13 mouse cellular contexts compared by ENCODE assay signal in the genomic region with DNA sequence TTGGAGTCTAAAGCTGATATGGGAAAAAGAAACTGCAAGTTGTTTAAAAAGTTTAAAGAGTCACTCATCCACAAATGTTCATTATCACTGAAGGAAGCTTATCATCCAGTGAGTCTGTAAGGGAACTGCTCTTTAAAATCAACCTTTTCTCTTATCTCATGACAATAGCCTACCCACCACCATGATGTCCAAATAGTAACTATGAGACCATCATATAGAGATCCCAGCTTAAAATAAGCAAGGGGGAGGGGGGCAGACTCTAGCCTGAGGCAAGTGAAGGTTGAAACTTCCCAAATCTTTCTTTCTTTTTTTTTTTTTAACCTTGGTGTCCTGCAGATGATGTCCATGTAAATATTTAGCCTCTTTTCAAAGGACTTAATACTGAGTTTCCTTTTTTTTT.
DNase-seq lines count a peak whose midpoint lies in the region; ATAC-seq and TF ChIP-seq lines count a peak whose summit lies in the region.
"Had no signal": no experiment of that assay in that cellular context is flagged by ENCODE, and none has a peak within 500 bp of the region (broad histone marks: within the 10 kb centered on the region; RNA-seq: fewer than 3 reads in every experiment).

No protein-coding gene starts in this region.

- peaks cover 59% of the 10 kb centered on the region for H3K79me2 ChIP-seq in myocyte (ENCODE audit: control insufficient read depth, insufficient read depth)

- H3K4me1 ChIP-seq in heart, embryonic 10.5 days, result peaks cover 35% of the 10 kb centered on the region
- peaks cover 3% of the 10 kb centered on the region; the same call in 1 of the 2 replicates for H3K4me1 ChIP-seq in kidney, postnatal 0 days (replicated peaks; ENCODE audit: insufficient read depth, low read length)
- H3K4me1 ChIP-seq in embryonic facial prominence, embryonic 13.5 days, result peaks cover 22% of the 10 kb centered on the region
- H3K4me1 ChIP-seq: midbrain, embryonic 15.5 days had no signal

- H3K9me3 ChIP-seq in heart, embryonic 10.5 days, result no peaks in the 10 kb centered on the region
- no peaks in the 10 kb centered on the region for H3K9me3 ChIP-seq in kidney, postnatal 0 days (replicated peaks; ENCODE audit: low read length)
- no peaks in the 10 kb centered on the region for H3K9me3 ChIP-seq in embryonic facial prominence, embryonic 13.5 days
- H3K9me3 ChIP-seq: midbrain, embryonic 15.5 days had no signal

- DNase-seq in heart, embryonic 10.5 days (ENCODE audit: low spot score), result no peak
- no peak for DNase-seq in heart, adult 18-20 months
- DNase-seq in kidney, postnatal 0 days (ENCODE audit: low spot score), result no peak
- no peak for DNase-seq in kidney, adult 18-20 months
- no peak for DNase-seq in adrenal gland, adult 2 months
- DNase-seq in adrenal gland, adult 8-10 months, result no peak
- DNase-seq: adrenal gland, postnatal 14 days; B cell, adult 2 months; cerebellum, adult 11-12 months; thymus, postnatal 36 days had no signal

- H3K27me3 ChIP-seq in heart, embryonic 10.5 days (ENCODE audit: insufficient read depth, poor library complexity, severe bottlenecking), result no peaks in the 10 kb centered on the region
- no peaks in the 10 kb centered on the region for H3K27me3 ChIP-seq in kidney, postnatal 0 days (ENCODE audit: insufficient read depth, low read length)
- no peaks in the 10 kb centered on the region for H3K27me3 ChIP-seq in embryonic facial prominence, embryonic 13.5 days
- no peaks in the 10 kb centered on the region for H3K27me3 ChIP-seq in myocyte (ENCODE audit: control insufficient read depth, insufficient read depth, insufficient read length)
- H3K27me3 ChIP-seq: midbrain, embryonic 15.5 days had no signal

- peak overlapping the region; percentile 83; the same call in 1 of the 2 replicates for H3K27ac ChIP-seq in heart, embryonic 10.5 days
- peak overlapping the region; percentile 71 for H3K27ac ChIP-seq in kidney, postnatal 0 days
- peak overlapping the region; percentile 100 for H3K27ac ChIP-seq in embryonic facial prominence, embryonic 13.5 days
- H3K27ac ChIP-seq: midbrain, embryonic 15.5 days had no signal

- no peak for ATAC-seq in kidney, postnatal 0 days (replicated peaks; ENCODE audit: low FRiP score, low read depth)
- no peak for ATAC-seq in embryonic facial prominence, embryonic 13.5 days (ENCODE audit: insufficient number of reproducible peaks, insufficient read depth, low FRiP score, low TSS enrichment, low read depth)
- ATAC-seq: midbrain, embryonic 15.5 days had no signal

- no peak for TF ChIP-seq POLR2A in myocyte (IDR thresholded peaks at IDR 0.05; ENCODE audit: insufficient read length, low read depth)

- H3K9ac ChIP-seq in kidney, postnatal 0 days (ENCODE audit: low read depth, low read length), result 0 out of 2 replicates have a peak overlapping the region, but pooled peaks have one; percentile 9
- H3K9ac ChIP-seq in embryonic facial prominence, embryonic 13.5 days, result peak overlapping the region; percentile 86
- H3K9ac ChIP-seq: midbrain, embryonic 15.5 days had no signal

- H3K4me2 ChIP-seq in kidney, postnatal 0 days (ENCODE audit: low read length), result peak overlapping the region; percentile 44
- peak overlapping the region; percentile 59 for H3K4me2 ChIP-seq in embryonic facial prominence, embryonic 13.5 days
- peak overlapping the region; percentile 94 for H3K4me2 ChIP-seq in myocyte (ENCODE audit: low read depth)
- H3K4me2 ChIP-seq: midbrain, embryonic 15.5 days had no signal

- no peak overlapping the region for H3ac ChIP-seq in myocyte (ENCODE audit: control insufficient read depth, insufficient read length)

- no peak for TF ChIP-seq CTCF in kidney, postnatal 0 days (IDR thresholded peaks at IDR 0.05; ENCODE audit: low read depth)

- peak overlapping the region; percentile 56 for H3K4me3 ChIP-seq in heart, embryonic 10.5 days
- H3K4me3 ChIP-seq in kidney, postnatal 0 days (replicated peaks; ENCODE audit: low read depth, low read length), result peak overlapping the region; percentile 41; the same call in 1 of the 2 replicates
- H3K4me3 ChIP-seq in embryonic facial prominence, embryonic 13.5 days, result peak overlapping the region; percentile 76
- H3K4me3 ChIP-seq in myocyte, result peak overlapping the region; percentile 75
- H3K4me3 ChIP-seq: midbrain, embryonic 15.5 days had no signal

- no peaks in the 10 kb centered on the region for H3K36me3 ChIP-seq in heart, embryonic 10.5 days
- H3K36me3 ChIP-seq in kidney, postnatal 0 days (ENCODE audit: insufficient read depth, low read length), result peaks cover 3% of the 10 kb centered on the region; the same call in 1 of the 2 replicates
- peaks cover 6% of the 10 kb centered on the region; the same call in 1 of the 2 replicates for H3K36me3 ChIP-seq in embryonic facial prominence, embryonic 13.5 days
- H3K36me3 ChIP-seq in myocyte (ENCODE audit: control insufficient read depth, insufficient read depth), result peaks cover 15% of the 10 kb centered on the region
- H3K36me3 ChIP-seq: midbrain, embryonic 15.5 days had no signal

TF ChIP-seq in myocyte, 11 proteins besides CTCF, POLR2A, EP300 and RAD21:
- TF ChIP-seq USF1 (IDR thresholded peaks at IDR 0.05; ENCODE audit: low read depth) (no peak), E2F4 (IDR thresholded peaks at IDR 0.05; ENCODE audit: insufficient read depth) (no peak), TCF12 (IDR thresholded peaks at IDR 0.05; ENCODE audit: insufficient read depth, poor library complexity, severe bottlenecking) (no peak), MYOD1 (IDR thresholded peaks at IDR 0.05; ENCODE audit: control insufficient read depth in 1 of 3, insufficient read length in 2 of 3, low read depth in 2 of 3) (no peak), MYOG (IDR thresholded peaks at IDR 0.05; ENCODE audit: control insufficient read depth in 1 of 3, insufficient read depth in 1 of 3, insufficient read length in 2 of 3, low read depth in 2 of 3) (no peak), POLR2AphosphoS2 (IDR thresholded peaks at IDR 0.05; ENCODE audit: insufficient read length, low read depth) (no peak), CEBPB (IDR thresholded peaks at IDR 0.05; ENCODE audit: insufficient read depth, poor library complexity, severe bottlenecking) (no peak), MAX (IDR thresholded peaks at IDR 0.05; ENCODE audit: low read depth) (no peak), SRF (IDR thresholded peaks at IDR 0.05; ENCODE audit: control insufficient read depth, insufficient read length, low read depth) (no peak), REST (IDR thresholded peaks at IDR 0.05; ENCODE audit: insufficient read depth, insufficient read length) (no peak), TCF3 (IDR thresholded peaks at IDR 0.05; ENCODE audit: insufficient read length, low read depth) (no peak)

Comparison
In these comparisons a context has a peak if more than half of its experiments do, and no peak if none do; other contexts are left out.
1. H3K4me2 ChIP-seq: peak in every context shown above with its lines; median percentile 94 in myocyte; 59 in embryonic facial prominence, embryonic 13.5 days; 44 in kidney, postnatal 0 days.